Mouse (Mus musculus) heart, postnatal 0 days (tissue): ENCODE measurements around the gene Gm10518.

Source experiments
- CTCF ChIP-seq: IDR thresholded peaks from 2 replicates; pipeline ENCODE4 v1.5.1; 2016; ENCODE audit warnings: antibody characterized with exemption, control low read depth, low read depth
- EP300 ChIP-seq: IDR thresholded peaks from 2 replicates; pipeline ENCODE4 v1.6.1; 2016; ENCODE audit warnings: antibody characterized with exemption, low read depth

DNA sequence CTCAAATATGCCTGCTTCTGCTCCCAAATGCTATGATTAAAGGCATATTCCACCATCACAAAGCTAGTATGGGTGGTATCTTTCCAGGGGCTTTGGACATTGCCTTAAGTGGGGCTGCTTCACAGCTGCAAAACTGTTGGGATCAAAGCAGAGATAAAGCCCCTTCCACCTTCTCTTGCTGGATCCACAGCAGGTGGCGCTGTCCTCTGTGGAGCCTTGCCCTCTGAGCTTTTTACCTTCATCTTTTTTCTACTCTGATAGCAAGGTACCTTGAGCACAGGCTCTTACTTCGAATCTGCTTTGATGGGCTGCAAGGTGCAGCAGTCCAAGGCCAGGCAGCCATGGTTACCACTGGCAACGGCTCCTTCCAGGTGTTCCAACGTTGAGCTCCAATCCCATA is 50.2 kb downstream of the Gm10518 start:
- TF ChIP-seq EP300 (no peak), CTCF (peak; percentile 55)
